Mouse (Mus musculus) gastrocnemius, postnatal 14 days (tissue): Measurements from ENCODE around the gene Nectin2. TPM values are rescaled to one million over a fixed set of nuclear protein-coding genes. Genes with fewer than 3 reads are reported as not detected.

Source experiments
- DNase-seq: peaks from one replicate; pipeline ENCODE4 v3.0.0; 2021; ENCODE audit warnings: mixed read lengths
- intact Hi-C: fragments of 180-260 bp; cut with DNase I; formaldehyde crosslinking; loops from one replicate; pipeline ENCODE4 v1.15.1; 2025; ENCODE audit warnings: low total_unique reads
- total RNA-seq, 2 experiments: library from RNA; stranded (reverse); gene quantifications; 2 replicates each; pipeline ENCODE4 v1.2.3; 2021

The Nectin2 gene
- total RNA-seq, 2 experiments from 2014 or later, result 9.8 to 12.9 TPM

DNA sequence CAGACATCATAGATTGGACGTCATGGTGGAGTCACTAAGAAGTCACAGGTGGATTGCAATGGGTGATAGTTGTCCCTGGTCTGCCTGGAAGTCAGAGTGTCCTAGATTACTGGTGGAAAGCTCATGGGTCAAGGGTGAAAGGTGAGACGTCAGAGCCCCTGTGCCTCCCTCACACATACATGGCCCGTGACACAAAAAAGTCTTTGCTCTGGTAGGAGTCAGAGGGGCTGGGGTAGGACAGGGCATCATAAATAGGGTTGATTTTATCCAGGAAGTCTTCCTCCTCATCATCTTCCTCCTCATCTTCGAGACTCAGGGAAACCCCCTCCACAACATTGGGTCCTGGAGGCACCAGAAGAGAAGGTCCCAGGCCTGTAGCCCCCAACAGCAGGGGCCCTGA, 32.9 kb downstream of the Nectin2 start:
- intact Hi-C loops, result no loop called here

DNA sequence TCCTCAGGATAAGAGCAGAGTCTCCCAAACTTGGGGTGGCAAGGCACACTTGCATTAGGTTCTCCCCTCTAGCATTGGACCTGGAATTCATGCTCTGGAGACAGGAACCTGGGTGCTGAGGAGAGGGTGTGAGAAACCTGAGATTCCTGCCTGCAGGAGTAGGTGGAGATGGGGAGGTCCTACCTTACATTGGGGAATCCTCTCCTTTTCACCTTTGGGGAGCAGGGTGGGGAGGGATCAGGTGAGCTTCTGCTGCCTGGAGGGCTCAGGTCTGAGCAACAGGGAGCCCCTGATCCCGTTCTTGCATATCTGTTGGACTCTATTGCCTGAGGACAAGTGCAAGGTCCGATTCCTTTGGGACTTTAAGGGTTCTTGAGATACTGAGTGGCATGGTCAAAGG, 33.5 kb downstream of the Nectin2 start:
- no peak for DNase-seq
- intact Hi-C loops, result no loop called here

More for the DNA sequence above, 32.9 kb downstream of the Nectin2 start:
- DNase-seq, result no peak

- no peak for DNase-seq
- intact Hi-C loops, result no loop called here
These were observed 34.1 kb downstream of the Nectin2 start for GRCm38 (mm10) chr7:19716055-19716682.

- intact Hi-C loops, result no loop called here
- DNase-seq, result peak; percentile 99
These were observed 34.8 kb downstream of the Nectin2 start, which contains the start of gene Tomm40 for GRCm38 (mm10) chr7:19715239-19716054. Gene Tomm40 (minus strand): TSS chr7:19715438.

DNA sequence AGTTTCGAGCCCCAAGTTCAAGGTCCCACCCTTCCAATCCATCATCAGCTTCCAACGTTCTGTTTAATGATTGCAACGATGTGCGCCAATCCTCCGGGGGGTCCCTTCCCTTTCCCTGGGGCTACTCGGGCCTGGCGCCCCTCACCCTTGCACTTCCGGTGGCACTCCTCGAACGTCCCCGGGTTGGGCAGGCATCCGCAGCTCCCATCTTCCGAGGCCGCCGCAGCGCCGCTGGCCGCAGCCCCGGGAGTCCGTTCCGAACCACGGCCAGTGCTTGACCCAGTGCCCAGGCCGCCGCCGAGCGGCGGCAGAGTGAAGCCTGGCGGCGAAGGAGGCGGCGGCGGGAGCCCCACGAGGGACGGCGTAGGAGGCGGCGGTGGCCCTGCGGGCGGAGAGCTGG, 35.4 kb downstream of the Nectin2 start:
- intact Hi-C loops, result no loop called here
- DNase-seq, result peak; percentile 37

DNA sequence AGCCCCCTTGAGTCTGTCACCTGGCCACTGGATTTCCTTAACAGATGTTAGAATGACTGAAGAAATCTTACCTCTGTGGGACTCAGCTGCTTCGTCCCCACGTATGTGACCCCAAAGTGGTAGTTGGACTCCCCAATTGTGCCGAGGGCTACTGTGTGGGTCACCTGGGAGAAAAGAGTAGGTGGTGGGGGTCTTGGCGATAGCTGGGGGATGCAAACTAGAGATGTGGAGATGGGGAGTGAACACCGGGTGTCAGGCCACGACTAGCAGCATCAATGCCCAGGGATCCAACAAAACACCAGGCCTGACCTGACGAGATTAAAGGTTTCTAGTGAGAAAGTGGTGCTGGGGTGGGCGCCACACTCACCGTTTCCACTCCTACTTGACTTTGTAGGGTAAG, 36.7 kb downstream of the Nectin2 start:
- intact Hi-C loops, result no loop called here
- DNase-seq, result no peak

DNA sequence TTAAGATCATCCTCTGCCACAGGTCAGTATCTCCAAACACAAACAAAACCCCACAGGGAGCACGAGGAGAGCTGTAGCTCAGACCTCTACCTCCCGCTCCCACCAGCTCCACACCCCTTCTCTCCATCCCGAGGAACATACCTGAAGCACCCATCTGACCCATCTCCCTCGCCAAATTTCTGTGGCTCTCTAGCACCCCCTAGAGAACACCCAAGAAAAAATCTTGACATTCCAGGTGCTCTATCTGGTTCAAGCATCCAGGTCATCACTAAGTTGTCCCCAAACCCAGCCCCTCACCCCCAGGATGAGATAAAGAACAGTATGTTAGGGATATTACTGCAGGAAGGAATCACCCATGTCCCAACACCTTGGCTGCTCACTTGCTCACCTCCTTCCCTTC, 37.1 kb downstream of the Nectin2 start:
- DNase-seq, result no peak
- intact Hi-C loops, result no loop called here

GRCm38 (mm10) chr7:19712414-19712813, 37.9 kb downstream of the Nectin2 start:
- DNase-seq, result no peak
- intact Hi-C loops, result no loop called here

DNA sequence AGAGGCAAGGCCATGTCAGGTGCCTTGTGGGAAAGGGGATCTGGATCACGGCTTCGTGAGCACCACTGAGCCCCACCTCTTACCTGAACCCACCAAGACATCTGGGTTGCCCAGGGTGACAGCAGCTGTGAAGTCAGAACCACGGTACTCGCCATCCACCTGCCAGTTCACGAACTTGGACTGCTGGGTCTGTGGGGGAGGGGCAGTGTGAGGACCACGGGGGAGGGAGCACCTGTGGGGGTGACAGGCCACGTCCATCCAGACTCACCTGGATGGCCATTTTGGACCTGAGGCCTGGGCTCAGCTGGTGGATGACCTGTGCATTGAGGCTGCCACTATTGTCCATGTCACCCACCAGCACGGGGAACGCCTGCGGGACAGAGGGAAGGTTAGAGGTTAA, 39.6 kb downstream of the Nectin2 start:
- intact Hi-C loops, result no loop called here
- no peak for DNase-seq

DNA sequence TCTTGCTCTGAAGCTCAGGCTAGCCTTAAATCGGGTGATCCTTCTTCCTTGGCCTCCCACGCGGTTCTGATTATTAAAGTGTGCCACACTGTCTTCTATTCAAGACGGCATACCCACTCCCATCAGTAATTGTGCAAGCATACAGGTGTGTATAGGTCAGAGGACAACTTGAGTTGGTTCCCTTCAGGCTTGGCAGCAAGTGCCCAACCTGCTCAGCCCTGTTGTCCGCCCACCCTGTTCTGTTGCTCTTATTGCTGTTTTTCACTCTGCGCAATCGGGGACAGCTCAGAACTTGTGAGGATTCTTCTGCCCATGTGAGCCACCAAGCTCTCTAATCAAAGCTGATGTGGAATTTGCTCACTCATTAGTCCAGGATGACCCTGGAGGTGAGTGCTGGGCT, 45.0 kb downstream of the Nectin2 start:
- intact Hi-C loops, result no loop called here
- no peak for DNase-seq

DNA sequence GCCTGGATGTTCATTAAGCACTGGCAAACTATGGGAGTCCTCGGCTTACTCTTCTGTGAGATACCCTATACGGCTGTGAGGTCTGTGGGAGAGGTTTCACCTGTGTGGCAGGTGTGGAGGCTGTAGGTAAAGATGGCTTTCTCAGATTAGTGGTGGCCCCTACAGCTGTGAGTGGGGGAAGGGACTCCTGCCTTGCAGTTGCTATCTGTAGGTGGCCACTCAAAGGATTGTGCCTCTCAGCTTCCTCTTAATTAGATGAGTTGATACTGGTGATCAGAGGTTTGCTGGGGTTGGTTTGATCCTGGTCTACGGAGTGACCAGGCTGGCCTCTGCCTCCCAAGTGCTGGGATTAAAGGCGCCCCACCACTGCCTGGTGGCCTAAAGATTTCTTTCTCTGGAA, 45.8 kb downstream of the Nectin2 start:
- no peak for DNase-seq
- intact Hi-C loops, result no loop called here

DNA sequence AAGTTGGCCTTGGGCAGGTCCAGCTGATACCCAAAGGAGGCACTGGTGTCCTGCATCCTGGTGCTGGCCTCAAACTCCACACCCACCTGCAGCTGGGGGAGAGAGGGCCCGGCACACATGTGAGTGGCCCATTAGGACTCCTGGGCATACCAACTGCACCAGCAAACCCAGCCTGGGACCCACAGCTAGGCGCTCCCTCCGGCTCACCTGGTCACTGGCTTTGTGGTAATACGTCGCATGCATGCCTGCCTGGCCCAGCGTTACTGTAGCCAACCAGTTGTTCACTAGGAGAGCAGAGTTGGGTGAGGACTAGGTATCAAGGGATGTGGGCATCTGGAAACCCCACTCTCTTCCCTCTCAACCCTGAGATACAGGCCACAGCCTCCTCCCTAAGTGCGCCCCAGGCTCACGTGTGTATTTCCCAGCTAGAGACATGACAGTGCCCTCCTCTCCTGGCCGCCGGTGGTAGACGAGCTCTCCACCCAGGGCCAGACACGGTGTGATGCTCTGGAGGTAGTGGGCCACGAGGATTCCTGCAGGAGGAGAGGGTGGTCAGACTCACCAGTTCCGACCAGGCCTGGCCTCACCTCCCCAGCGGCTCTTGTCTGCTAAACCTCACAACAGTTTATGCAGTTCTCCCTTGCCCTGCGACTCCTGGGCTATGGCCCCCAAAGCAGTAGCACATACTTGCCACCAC, 47.3 kb downstream of the Nectin2 start:
- intact Hi-C loops, result loop anchor here (2.0 kb wide), 1 partner anchor 34 kb away; no protein-coding TSS in a partner anchor
- no peak for DNase-seq

DNA sequence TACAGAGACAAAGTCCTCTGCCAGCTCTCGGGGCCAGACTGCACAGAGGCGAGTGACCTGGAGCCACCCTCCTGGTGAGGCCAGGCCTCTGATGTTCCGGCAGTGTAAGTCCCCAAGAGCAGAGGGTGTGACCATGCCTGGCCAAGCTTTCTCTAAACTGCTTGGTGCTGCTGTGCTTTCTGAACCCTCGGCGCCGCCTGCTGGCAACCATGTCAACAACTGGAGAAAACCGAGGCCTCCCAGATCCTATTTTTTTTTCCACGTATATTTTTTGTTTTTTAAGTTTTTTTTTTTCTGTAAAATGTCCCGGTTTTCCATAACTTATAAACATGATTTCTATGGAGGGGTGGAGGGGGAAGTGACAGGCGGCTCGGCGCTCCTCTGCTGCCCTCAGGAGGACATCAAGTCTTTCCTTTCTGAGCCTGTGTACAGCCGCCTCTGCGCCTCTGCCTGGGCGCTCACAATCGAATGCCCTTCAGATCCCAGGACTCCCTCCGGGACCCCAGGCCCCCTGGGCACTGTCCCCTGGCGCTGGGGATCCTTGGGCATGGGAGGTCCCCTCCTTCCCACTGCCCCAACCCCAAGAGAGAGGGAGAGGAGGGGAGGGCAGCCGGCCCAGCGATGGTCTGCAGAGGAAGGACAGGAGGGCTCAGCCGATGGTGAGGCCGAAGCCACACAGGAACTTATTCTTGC, 49.1 kb downstream of the Nectin2 start:
- intact Hi-C loops, result no loop called here
- DNase-seq, result peak; percentile 79

GRCm38 (mm10) chr7:19700299-19701068, 49.8 kb downstream of the Nectin2 start:
- no peak for DNase-seq
- intact Hi-C loops, result no loop called here

DNA sequence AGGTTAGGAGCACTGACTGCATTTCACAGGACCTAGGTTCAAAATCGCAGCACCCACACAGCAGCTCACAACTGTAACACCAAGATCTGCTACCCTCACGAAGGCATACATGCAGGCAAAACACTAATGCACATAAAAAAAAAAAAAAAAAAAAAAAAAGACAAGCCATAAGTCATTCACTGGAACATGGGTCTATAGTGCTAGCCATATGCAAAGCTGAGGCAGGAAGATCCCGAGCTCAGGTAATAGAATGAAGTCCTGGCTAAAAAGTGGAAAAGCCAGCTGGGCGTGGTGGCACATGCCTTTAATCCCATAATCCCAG, 50.5 kb downstream of the Nectin2 start:
- intact Hi-C loops, result no loop called here
- no peak for DNase-seq

DNA sequence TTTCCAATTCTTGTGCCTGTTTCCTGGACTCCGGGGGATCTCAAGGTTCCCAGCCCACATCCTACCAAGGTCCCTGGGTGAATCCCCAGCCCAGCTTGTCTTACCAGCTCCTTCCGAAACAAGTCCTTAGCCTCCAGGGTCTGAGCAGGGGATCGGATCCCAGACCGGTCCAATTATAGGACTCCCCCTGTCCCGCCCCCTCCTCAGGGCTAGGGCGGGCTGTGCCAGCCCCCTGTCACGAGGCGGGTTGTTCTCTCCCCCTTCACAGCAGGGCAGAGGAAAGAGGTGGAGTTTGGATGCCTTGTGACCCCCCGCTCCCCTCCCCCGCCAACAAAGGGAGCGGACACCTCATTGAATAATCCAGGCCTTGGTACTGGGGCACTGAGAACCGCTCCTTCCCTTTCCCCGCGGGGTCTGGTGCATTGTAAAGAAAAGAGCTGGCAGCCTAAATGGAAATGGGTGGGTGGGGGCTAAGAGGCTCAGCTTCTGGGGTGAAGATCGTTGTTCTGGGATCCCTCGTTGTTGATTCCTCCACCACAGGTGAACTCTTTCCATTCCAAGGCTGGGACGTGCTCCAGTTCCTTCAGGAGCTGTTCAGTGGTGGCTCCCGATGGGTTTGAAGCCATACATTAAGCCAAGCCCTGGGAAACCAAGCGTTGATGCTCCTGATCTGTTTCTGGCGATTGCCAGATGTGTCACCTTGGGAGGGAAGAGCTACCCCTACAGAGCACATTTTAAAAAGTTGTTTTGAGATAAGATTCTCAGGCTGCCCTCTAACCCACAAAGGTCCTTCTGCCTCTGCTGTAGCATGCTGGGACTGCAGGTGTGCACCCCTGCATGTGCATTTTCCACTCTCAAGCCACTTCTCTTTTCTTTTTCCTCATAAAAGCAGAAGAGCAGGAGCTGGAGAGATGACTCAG, 51.1 kb downstream of the Nectin2 start, which contains the start of gene Apoe:
TSS of gene Apoe (minus strand) at position 282 of the 920 bp plus-strand sequence.
- intact Hi-C loops, result no loop called here

GRCm38 (mm10) chr7:19697949-19698906, 52.1 kb downstream of the Nectin2 start:
- DNase-seq, result no peak
- intact Hi-C loops, result no loop called here

More for the DNA sequence above, 51.1 kb downstream of the Nectin2 start, which contains the start of gene Apoe:
- DNase-seq, result peak; percentile 42
